Mouse (Mus musculus) limb, embryonic 11.5 days (tissue): ENCODE results near the gene Nek2. TPM values are rescaled to one million over a fixed set of nuclear protein-coding genes. Genes with fewer than 3 reads are reported as not detected.

ENCODE experiments used
- ATAC-seq: fragments of 200-750 bp; cut with Nextera tagmentation; 2 replicates; pipeline ENCODE4 v1.8.0; 2017; ENCODE audit warnings: low read depth; ENCODE audit not compliant: insufficient number of reproducible peaks, low FRiP score, low TSS enrichment
- DNase-seq: peaks from one replicate; pipeline ENCODE4 v3.0.0-alpha.2; 2015; ENCODE audit warnings: low spot score
- H3K27ac ChIP-seq: fragments of 300-500 bp; sonication (generic); replicated peaks from 2 replicates; pipeline ENCODE4 v1.5.1; 2014; ENCODE audit warnings: low read depth, mild to moderate bottlenecking, low read length
- H3K27me3 ChIP-seq: fragments of 300-500 bp; sonication (generic); 2 replicates; pipeline ENCODE4 v1.6.1; 2014; ENCODE audit warnings: mild to moderate bottlenecking, low read length, mixed read lengths; ENCODE audit not compliant: control insufficient read depth, insufficient read depth
- H3K36me3 ChIP-seq: fragments of 300-500 bp; sonication (generic); 2 replicates; pipeline ENCODE4 v1.6.1; 2014; ENCODE audit warnings: mild to moderate bottlenecking, low read length, moderate library complexity, mixed read lengths; ENCODE audit not compliant: control insufficient read depth, insufficient read depth
- H3K4me1 ChIP-seq: fragments of 300-500 bp; sonication (generic); 2 replicates; pipeline ENCODE4 v1.6.1; 2014; ENCODE audit warnings: low read length, mixed read lengths; ENCODE audit not compliant: control insufficient read depth, insufficient read depth
- H3K4me2 ChIP-seq: fragments of 300-500 bp; sonication (generic); 2 replicates; pipeline ENCODE4 v1.6.1; 2014; ENCODE audit warnings: low read depth, mild to moderate bottlenecking, moderate library complexity; ENCODE audit not compliant: severe bottlenecking
- H3K4me3 ChIP-seq: fragments of 300-500 bp; sonication (generic); 2 replicates; pipeline ENCODE4 v1.5.1; 2014; ENCODE audit warnings: low read depth, low read length
- H3K9ac ChIP-seq: fragments of 300-500 bp; sonication (generic); 2 replicates; pipeline ENCODE4 v1.6.1; 2014; ENCODE audit warnings: mild to moderate bottlenecking, low read length
- H3K9me3 ChIP-seq: fragments of 300-500 bp; sonication (generic); 2 replicates; pipeline ENCODE4 v1.6.1; 2016; ENCODE audit warnings: low read length; ENCODE audit not compliant: control insufficient read depth
- WGBS: fragments of 180-500 bp; shearing (Covaris S2); extraction: QIAGEN DNeasy Blood & Tissue Kit; methylation state at CpG from one replicate; pipeline ENCODE4 v1.1.7; 2014; 5-methylcytosine and 5-hydroxymethylcytosine counted together
- polyA plus RNA-seq: library from polyadenylated mRNA; unstranded; fragments of >200 nt; fragmentation: Nextera tagmentation; extraction: Ambion mirVana; gene quantifications from 2 replicates; pipeline ENCODE4 v1.2.1, GENCODE M21; 2014

Gene Nek2
- polyA plus RNA-seq, 1 experiment from 2014 or later, result 51.7 TPM

- Histone ChIP-seq H3K27ac (no peak overlapping the region), H3K9me3 (no peaks in the 10 kb centered on the region), H3K4me1 (no peaks in the 10 kb centered on the region), H3K4me3 (no peak overlapping the region), H3K4me2 (no peak overlapping the region), H3K36me3 (no peaks in the 10 kb centered on the region), H3K27me3 (no peaks in the 10 kb centered on the region), H3K9ac (no peak overlapping the region)
- no peak for ATAC-seq
- WGBS, result 87% methylated on average over 12 of the region's 12 CpGs
- no peak for DNase-seq
Measured at GRCm38 (mm10) chr1:191808688-191809223, 12.5 kb upstream of the Nek2 start.

DNA sequence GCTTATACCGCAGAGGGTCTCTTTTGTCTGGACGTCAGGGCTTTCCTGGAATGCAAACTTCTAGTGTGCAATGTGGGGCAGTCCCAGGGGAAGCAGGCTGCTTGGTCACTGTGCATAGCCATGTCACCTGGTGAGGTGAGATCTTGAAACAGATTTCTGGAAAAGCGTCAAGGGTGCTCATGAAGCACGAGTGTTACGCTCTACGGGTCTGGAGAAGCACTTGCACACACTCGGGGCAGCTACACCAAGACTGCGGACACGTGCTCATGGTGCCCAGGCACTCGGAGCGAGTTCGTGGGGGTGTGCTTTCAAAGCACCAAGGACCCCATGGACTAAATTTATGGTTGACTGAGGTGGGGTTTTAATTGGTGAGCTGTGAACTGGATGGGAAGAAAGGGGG is 9.5 kb upstream of the Nek2 start:
- DNase-seq, result no peak
- no peak for ATAC-seq
- 92% methylated on average over 12 of the region's 12 CpGs for whole genome bisulfite sequencing

DNA sequence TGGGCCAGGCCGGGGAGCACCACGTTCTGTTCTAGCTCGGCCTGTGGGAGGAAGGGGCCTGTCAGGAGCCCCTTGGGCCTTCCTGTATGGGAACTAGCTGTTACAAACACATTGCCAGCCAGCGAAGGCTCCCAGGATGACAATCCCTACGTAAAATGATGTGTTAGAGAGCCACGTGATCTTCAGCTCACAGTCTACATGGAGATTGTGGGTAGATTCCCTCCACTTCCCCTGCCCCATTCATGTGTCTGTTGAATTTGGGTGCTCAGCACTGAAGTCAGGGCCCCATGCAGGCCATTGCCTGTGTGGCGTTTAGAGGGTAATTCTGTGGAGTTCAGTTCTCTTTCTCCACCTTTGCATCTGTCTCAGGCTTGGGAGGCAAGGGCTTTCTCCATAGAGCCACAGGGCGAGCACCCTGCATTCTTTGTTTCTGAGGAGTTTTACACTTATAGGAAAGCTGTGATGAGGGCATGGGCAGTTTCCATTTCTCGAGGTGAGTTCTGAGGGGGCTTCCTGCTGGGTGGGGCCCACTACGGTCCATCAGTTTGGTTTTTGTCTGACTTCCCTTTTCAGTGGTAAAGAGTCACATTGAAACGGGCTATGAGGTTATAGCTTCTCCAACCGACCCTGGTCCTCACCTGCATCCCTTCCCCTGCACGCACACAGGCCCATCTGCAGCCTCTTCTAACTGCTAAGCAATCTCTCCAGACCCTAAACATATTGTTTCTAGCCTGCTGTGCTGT is 8.1 kb upstream of the Nek2 start:
- Histone ChIP-seq H3K4me1 (no peaks in the 10 kb centered on the region), H3K4me3 (no peak overlapping the region), H3K4me2 (no peak overlapping the region), H3K36me3 (no peaks in the 10 kb centered on the region), H3K9ac (no peak overlapping the region), H3K27ac (no peak overlapping the region), H3K27me3 (no peaks in the 10 kb centered on the region), H3K9me3 (no peaks in the 10 kb centered on the region)
- ATAC-seq (no peak), DNase-seq (no peak)
- WGBS, result 84% methylated on average over 13 of the region's 13 CpGs

More for the DNA sequence above, 9.5 kb upstream of the Nek2 start:
- Histone ChIP-seq H3K9me3 (no peaks in the 10 kb centered on the region), H3K4me2 (no peak overlapping the region), H3K27me3 (no peaks in the 10 kb centered on the region), H3K4me3 (no peak overlapping the region), H3K9ac (no peak overlapping the region), H3K27ac (no peak overlapping the region), H3K36me3 (no peaks in the 10 kb centered on the region), H3K4me1 (no peaks in the 10 kb centered on the region)

DNA sequence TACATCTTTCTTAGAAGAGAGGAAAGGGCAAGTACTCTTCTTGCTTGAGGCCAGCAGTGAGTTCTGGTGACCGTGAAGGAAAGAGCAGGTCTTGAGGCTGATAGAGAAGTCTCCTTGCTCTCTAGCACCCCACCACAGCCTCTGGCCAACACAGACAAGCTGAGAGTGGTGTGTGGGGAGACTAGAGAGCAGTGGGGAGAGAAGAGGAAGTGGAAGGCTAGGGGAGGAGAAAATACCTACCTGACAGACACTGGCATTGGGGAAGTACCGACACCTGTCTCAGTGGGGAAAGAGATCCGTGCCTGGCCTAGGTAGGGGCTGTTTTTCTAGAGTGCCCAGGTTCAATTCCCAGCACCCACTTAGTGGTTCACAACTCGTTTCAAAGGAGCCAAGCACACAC is 7.0 kb upstream of the Nek2 start:
- Histone ChIP-seq H3K4me2 (no peak overlapping the region), H3K27ac (no peak overlapping the region), H3K27me3 (no peaks in the 10 kb centered on the region), H3K4me1 (no peaks in the 10 kb centered on the region), H3K9ac (no peak overlapping the region), H3K4me3 (no peak overlapping the region), H3K36me3 (no peaks in the 10 kb centered on the region), H3K9me3 (no peaks in the 10 kb centered on the region)
- 84% methylated on average over 4 of the region's 4 CpGs for WGBS
- DNase-seq (no peak), ATAC-seq (no peak)

- Histone ChIP-seq H3K4me1 (no peaks in the 10 kb centered on the region), H3K9ac (no peak overlapping the region), H3K36me3 (no peaks in the 10 kb centered on the region), H3K27ac (no peak overlapping the region), H3K27me3 (no peaks in the 10 kb centered on the region), H3K4me3 (no peak overlapping the region), H3K9me3 (no peaks in the 10 kb centered on the region), H3K4me2 (no peak overlapping the region)
- no peak for ATAC-seq
- DNase-seq, result no peak
- 31% methylated on average over 5 of the region's 5 CpGs for WGBS
Measured at GRCm38 (mm10) chr1:191814935-191815334, 6.3 kb upstream of the Nek2 start.

DNA sequence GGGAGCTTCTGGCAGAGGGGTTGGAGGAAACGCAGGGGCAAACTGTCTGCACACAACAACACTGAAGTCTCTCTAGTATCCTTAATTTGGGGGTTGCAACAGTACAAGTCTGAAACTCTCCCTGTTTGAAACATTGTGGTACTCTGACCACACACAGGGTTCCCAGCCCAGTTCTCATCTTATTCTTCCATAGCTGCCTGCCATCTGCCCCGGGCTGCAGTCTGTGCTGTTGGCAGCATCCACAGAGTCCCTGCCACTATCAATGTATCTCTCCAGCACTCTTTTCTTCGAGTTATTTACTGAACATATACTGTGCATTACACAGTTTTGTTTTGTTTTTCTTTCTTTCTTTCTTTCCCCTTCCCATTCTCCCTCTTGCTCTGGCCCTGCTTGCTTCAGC is 4.6 kb upstream of the Nek2 start:
- H3K27me3 ChIP-seq, result no peaks in the 10 kb centered on the region
- no peak overlapping the region for H3K27ac ChIP-seq
- no peak overlapping the region for H3K4me2 ChIP-seq
- H3K9ac ChIP-seq, result no peak overlapping the region
- no peaks in the 10 kb centered on the region for H3K9me3 ChIP-seq
- H3K4me3 ChIP-seq, result no peak overlapping the region
- DNase-seq, result no peak
- H3K36me3 ChIP-seq, result no peaks in the 10 kb centered on the region
- peaks cover 3% of the 10 kb centered on the region; the same call in 1 of the 2 replicates for H3K4me1 ChIP-seq
- WGBS, result 79% methylated on average over 3 of the region's 3 CpGs
- ATAC-seq, result no peak

- ATAC-seq, result 0 out of 2 replicates have a peak, but pooled peaks have one; percentile 31
- no peak overlapping the region for H3K4me2 ChIP-seq
- 42% methylated on average over 19 of the region's 19 CpGs for WGBS
- no peak overlapping the region for H3K4me3 ChIP-seq
- no peak overlapping the region for H3K9ac ChIP-seq
- H3K27me3 ChIP-seq, result no peaks in the 10 kb centered on the region
- H3K36me3 ChIP-seq, result no peaks in the 10 kb centered on the region
- peaks cover 6% of the 10 kb centered on the region for H3K4me1 ChIP-seq
- peak; percentile 89 for DNase-seq
- H3K27ac ChIP-seq, result no peak overlapping the region
- no peaks in the 10 kb centered on the region for H3K9me3 ChIP-seq
Measured at GRCm38 (mm10) chr1:191817418-191818144, 3.7 kb upstream of the Nek2 start.

- Histone ChIP-seq H3K4me3 (no peak overlapping the region), H3K9me3 (no peaks in the 10 kb centered on the region), H3K27ac (no peak overlapping the region), H3K9ac (no peak overlapping the region), H3K4me2 (no peak overlapping the region), H3K27me3 (no peaks in the 10 kb centered on the region), H3K4me1 (peaks cover 6% of the 10 kb centered on the region), H3K36me3 (no peaks in the 10 kb centered on the region)
- 48% methylated on average over 6 of the region's 6 CpGs for WGBS
- no peak for DNase-seq
- no peak for ATAC-seq
Measured at GRCm38 (mm10) chr1:191818145-191818631, 3.1 kb upstream of the Nek2 start.
